Mouse (Mus musculus) spleen, adult 2 months (tissue): ENCODE measurements around the gene Mcur1.

Experiments
- CTCF ChIP-seq: fragments of 200-500 bp; IDR thresholded peaks from 2 replicates; pipeline ENCODE4 v1.5.1; 2011; ENCODE audit warnings: mild to moderate bottlenecking, inconsistent platforms; ENCODE audit not compliant: insufficient read depth, insufficient read length, insufficient replicate concordance; ENCODE audit errors: extremely low read depth
- POLR2A ChIP-seq: fragments of 200-500 bp; IDR thresholded peaks from 2 replicates; pipeline ENCODE4 v1.6.1; 2011; ENCODE audit warnings: low read depth, low read length, inconsistent platforms

GRCm38 (mm10) chr13:43595896-43596295 lies 35.9 kb upstream of the Mcur1 start:
- TF ChIP-seq CTCF (peak; percentile 71; the same call in 1 of the 2 replicates), POLR2A (no peak)
